Mouse (Mus musculus): ENCODE data around the gene Crat. TPM values are rescaled to one million over a fixed set of nuclear protein-coding genes. Genes with fewer than 3 reads are reported as not detected.

The Crat gene
- polyA plus RNA-seq, 1 experiment from 2014 or later = 37.4 TPM

GRCm38 (mm10) chr2:30436156-30436545 lies 20.5 kb upstream of the Crat start:
- Histone ChIP-seq H3K4me3 (ENCODE audit: low read depth, low read length) (no peak overlapping the region), H3K4me2 (replicated peaks; ENCODE audit: low read depth, low read length) (no peak overlapping the region), H3K9ac (replicated peaks; ENCODE audit: low read depth) (no peak overlapping the region), H3K27me3 (replicated peaks; ENCODE audit: insufficient read depth, low read length) (no peaks in the 10 kb centered on the region), H3K36me3 (ENCODE audit: insufficient read depth, low read length) (peaks cover 44% of the 10 kb centered on the region), H3K27ac (ENCODE audit: low read length) (no peak overlapping the region), H3K9me3 (ENCODE audit: low read length) (no peaks in the 10 kb centered on the region), H3K4me1 (ENCODE audit: insufficient read depth, low read depth, low read length) (peaks cover under 1% of the 10 kb centered on the region)
- 73% methylated on average over 5 of the region's 5 CpGs for WGBS
- TF ChIP-seq EP300 (IDR thresholded peaks at IDR 0.05) = no peak
- peak; percentile 51 for TF ChIP-seq CTCF (IDR thresholded peaks at IDR 0.05)
- peak; percentile 47 for DNase-seq (ENCODE audit: low spot score)
- no peak for ATAC-seq

- H3K4me3 ChIP-seq (ENCODE audit: low read depth, low read length) = no peak overlapping the region
- no peaks in the 10 kb centered on the region for H3K9me3 ChIP-seq (ENCODE audit: low read length)
- ATAC-seq (peak; percentile 76), DNase-seq (ENCODE audit: low spot score) (peak; percentile 88)
- H3K9ac ChIP-seq (replicated peaks; ENCODE audit: low read depth) = no peak overlapping the region
- H3K4me1 ChIP-seq (ENCODE audit: insufficient read depth, low read depth, low read length) = no peaks in the 10 kb centered on the region; the same call in 1 of the 2 replicates
- WGBS = 43% methylated on average over 5 of the region's 5 CpGs
- TF ChIP-seq CTCF (IDR thresholded peaks at IDR 0.05) = peak; percentile 93
- TF ChIP-seq EP300 (IDR thresholded peaks at IDR 0.05) = no peak
- no peak overlapping the region for H3K27ac ChIP-seq (ENCODE audit: low read length)
- H3K36me3 ChIP-seq (ENCODE audit: insufficient read depth, low read length) = peaks cover 44% of the 10 kb centered on the region
- H3K27me3 ChIP-seq (replicated peaks; ENCODE audit: insufficient read depth, low read length) = no peaks in the 10 kb centered on the region
- no peak overlapping the region for H3K4me2 ChIP-seq (replicated peaks; ENCODE audit: low read depth, low read length)
Observed at GRCm38 (mm10) chr2:30435326-30436155, 19.9 kb upstream of the Crat start.

- no peak overlapping the region for H3K4me3 ChIP-seq (ENCODE audit: low read depth, low read length)
- H3K9me3 ChIP-seq (ENCODE audit: low read length) = no peaks in the 10 kb centered on the region
- H3K27ac ChIP-seq (ENCODE audit: low read length) = no peak overlapping the region
- DNase-seq (ENCODE audit: low spot score) (peak; percentile 60), ATAC-seq (peak; percentile 67)
- H3K9ac ChIP-seq (replicated peaks; ENCODE audit: low read depth) = no peak overlapping the region
- TF ChIP-seq EP300 (IDR thresholded peaks at IDR 0.05) = no peak
- peak; percentile 17; the same call in 1 of the 2 replicates for TF ChIP-seq CTCF (IDR thresholded peaks at IDR 0.05)
- no peak overlapping the region for H3K4me2 ChIP-seq (replicated peaks; ENCODE audit: low read depth, low read length)
- no peaks in the 10 kb centered on the region for H3K4me1 ChIP-seq (ENCODE audit: insufficient read depth, low read depth, low read length)
- peaks cover 32% of the 10 kb centered on the region; the same call in 1 of the 2 replicates for H3K36me3 ChIP-seq (ENCODE audit: insufficient read depth, low read length)
- no peaks in the 10 kb centered on the region for H3K27me3 ChIP-seq (replicated peaks; ENCODE audit: insufficient read depth, low read length)
Observed at GRCm38 (mm10) chr2:30429156-30429555, 13.5 kb upstream of the Crat start.

GRCm38 (mm10) chr2:30421432-30421831 lies 5.8 kb upstream of the Crat start:
- Histone ChIP-seq H3K27me3 (replicated peaks; ENCODE audit: insufficient read depth, low read length) (no peaks in the 10 kb centered on the region), H3K4me2 (replicated peaks; ENCODE audit: low read depth, low read length) (no peak overlapping the region), H3K9me3 (ENCODE audit: low read length) (no peaks in the 10 kb centered on the region), H3K27ac (ENCODE audit: low read length) (no peak overlapping the region), H3K4me3 (ENCODE audit: low read depth, low read length) (no peak overlapping the region), H3K4me1 (ENCODE audit: insufficient read depth, low read depth, low read length) (no peaks in the 10 kb centered on the region), H3K36me3 (ENCODE audit: insufficient read depth, low read length) (no peaks in the 10 kb centered on the region), H3K9ac (replicated peaks; ENCODE audit: low read depth) (no peak overlapping the region)
- DNase-seq (ENCODE audit: low spot score) = no peak
- no peak for ATAC-seq
- TF ChIP-seq EP300 (IDR thresholded peaks at IDR 0.05) (no peak), CTCF (IDR thresholded peaks at IDR 0.05) (no peak)
- WGBS = 76% methylated on average over 4 of the region's 4 CpGs

- no peak overlapping the region for H3K4me3 ChIP-seq (ENCODE audit: low read depth, low read length)
Observed at GRCm38 (mm10) chr2:30419112-30419511, 3.5 kb upstream of the Crat start.

GRCm38 (mm10) chr2:30418259-30418658 lies 2.6 kb upstream of the Crat start:
- no peak overlapping the region for H3K9ac ChIP-seq (replicated peaks; ENCODE audit: low read depth)

More at GRCm38 (mm10) chr2:30419112-30419511, 3.5 kb upstream of the Crat start:
- Histone ChIP-seq H3K9ac (replicated peaks; ENCODE audit: low read depth) (no peak overlapping the region), H3K4me1 (ENCODE audit: insufficient read depth, low read depth, low read length) (peaks cover 7% of the 10 kb centered on the region; the same call in 1 of the 2 replicates), H3K27ac (ENCODE audit: low read length) (no peak overlapping the region), H3K4me2 (replicated peaks; ENCODE audit: low read depth, low read length) (no peak overlapping the region), H3K27me3 (replicated peaks; ENCODE audit: insufficient read depth, low read length) (no peaks in the 10 kb centered on the region), H3K36me3 (ENCODE audit: insufficient read depth, low read length) (no peaks in the 10 kb centered on the region), H3K9me3 (ENCODE audit: low read length) (no peaks in the 10 kb centered on the region)
- 42% methylated on average over 10 of the region's 10 CpGs for WGBS
- DNase-seq (ENCODE audit: low spot score) (no peak), ATAC-seq (no peak)
- TF ChIP-seq EP300 (IDR thresholded peaks at IDR 0.05) (no peak), CTCF (IDR thresholded peaks at IDR 0.05) (no peak)

More at GRCm38 (mm10) chr2:30418259-30418658, 2.6 kb upstream of the Crat start:
- peaks cover 14% of the 10 kb centered on the region; the same call in 1 of the 2 replicates for H3K4me1 ChIP-seq (ENCODE audit: insufficient read depth, low read depth, low read length)
- H3K9me3 ChIP-seq (ENCODE audit: low read length) = no peaks in the 10 kb centered on the region
- H3K4me2 ChIP-seq (replicated peaks; ENCODE audit: low read depth, low read length) = no peak overlapping the region
- ATAC-seq (no peak), DNase-seq (ENCODE audit: low spot score) (no peak)
- WGBS = 58% methylated on average over 6 of the region's 6 CpGs
- no peaks in the 10 kb centered on the region for H3K27me3 ChIP-seq (replicated peaks; ENCODE audit: insufficient read depth, low read length)
- H3K36me3 ChIP-seq (ENCODE audit: insufficient read depth, low read length) = no peaks in the 10 kb centered on the region
- TF ChIP-seq CTCF (IDR thresholded peaks at IDR 0.05) = no peak
- TF ChIP-seq EP300 (IDR thresholded peaks at IDR 0.05) = no peak
- no peak overlapping the region for H3K27ac ChIP-seq (ENCODE audit: low read length)
- no peak overlapping the region for H3K4me3 ChIP-seq (ENCODE audit: low read depth, low read length)
